Mouse (Mus musculus) layer of hippocampus, postnatal 36 days (tissue): ENCODE results near the gene Hexim2. TPM values are rescaled to one million over a fixed set of nuclear protein-coding genes. Genes with fewer than 3 reads are reported as not detected.

Source experiments
- DNase-seq, 2 experiments: peaks; one replicate each; pipeline ENCODE4 v3.0.0; 2022
- total RNA-seq, 2 experiments: library from RNA; stranded (reverse); gene quantifications; 2 replicates each; pipeline ENCODE4 v1.2.3; 2021

The Hexim2 gene
- total RNA-seq, 2 experiments from 2014 or later = 14.8 to 14.9 TPM

GRCm38 (mm10) chr11:103142441-103143182 is 10.4 kb downstream of the Hexim2 start:
- peak; percentile 86 to 87 for DNase-seq

- DNase-seq = no peak
These were observed 12.4 kb downstream of the Hexim2 start for GRCm38 (mm10) chr11:103144309-103145285.

DNA sequence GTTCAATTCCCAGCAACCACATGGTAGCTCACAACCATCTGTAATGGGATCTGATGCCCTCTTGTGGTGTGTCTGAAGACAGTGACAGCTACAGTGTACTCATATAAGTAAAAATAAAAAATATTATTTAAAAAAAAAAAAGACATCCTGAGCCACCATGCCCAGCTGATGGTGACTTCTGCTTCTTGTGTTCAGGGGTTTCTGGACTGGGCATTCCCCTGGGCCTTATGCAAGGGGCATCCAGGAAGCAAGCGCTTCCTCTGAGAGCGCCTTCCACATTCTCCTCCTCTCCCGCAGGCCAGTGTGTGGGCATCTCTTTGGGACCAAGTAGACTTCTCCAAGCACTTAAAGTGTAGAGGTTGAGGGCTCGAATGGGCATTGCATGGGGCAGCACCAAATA is 14.2 kb downstream of the Hexim2 start:
- no peak for DNase-seq

GRCm38 (mm10) chr11:103147766-103148165 is 15.5 kb downstream of the Hexim2 start:
- DNase-seq = no peak

DNA sequence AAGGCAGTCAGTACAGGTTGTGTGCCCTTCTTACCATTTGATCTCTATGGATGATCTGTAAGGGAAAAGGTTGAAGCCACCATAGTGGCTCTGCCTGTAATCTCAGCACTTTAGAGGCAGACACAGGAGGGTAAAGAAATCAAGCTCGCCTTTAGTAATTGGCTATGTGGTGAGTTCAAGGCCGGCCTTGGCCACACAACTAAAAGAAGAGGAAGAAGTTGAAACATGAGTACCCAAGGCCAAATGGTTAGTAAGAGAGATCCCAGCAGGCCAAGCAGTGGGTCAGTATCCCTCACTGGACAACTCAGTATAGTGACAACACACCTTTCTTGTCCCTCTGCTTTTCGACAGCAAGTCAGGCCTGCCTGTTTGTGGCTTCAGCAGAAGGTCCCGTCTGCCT is 17.5 kb downstream of the Hexim2 start:
- no peak for DNase-seq

DNA sequence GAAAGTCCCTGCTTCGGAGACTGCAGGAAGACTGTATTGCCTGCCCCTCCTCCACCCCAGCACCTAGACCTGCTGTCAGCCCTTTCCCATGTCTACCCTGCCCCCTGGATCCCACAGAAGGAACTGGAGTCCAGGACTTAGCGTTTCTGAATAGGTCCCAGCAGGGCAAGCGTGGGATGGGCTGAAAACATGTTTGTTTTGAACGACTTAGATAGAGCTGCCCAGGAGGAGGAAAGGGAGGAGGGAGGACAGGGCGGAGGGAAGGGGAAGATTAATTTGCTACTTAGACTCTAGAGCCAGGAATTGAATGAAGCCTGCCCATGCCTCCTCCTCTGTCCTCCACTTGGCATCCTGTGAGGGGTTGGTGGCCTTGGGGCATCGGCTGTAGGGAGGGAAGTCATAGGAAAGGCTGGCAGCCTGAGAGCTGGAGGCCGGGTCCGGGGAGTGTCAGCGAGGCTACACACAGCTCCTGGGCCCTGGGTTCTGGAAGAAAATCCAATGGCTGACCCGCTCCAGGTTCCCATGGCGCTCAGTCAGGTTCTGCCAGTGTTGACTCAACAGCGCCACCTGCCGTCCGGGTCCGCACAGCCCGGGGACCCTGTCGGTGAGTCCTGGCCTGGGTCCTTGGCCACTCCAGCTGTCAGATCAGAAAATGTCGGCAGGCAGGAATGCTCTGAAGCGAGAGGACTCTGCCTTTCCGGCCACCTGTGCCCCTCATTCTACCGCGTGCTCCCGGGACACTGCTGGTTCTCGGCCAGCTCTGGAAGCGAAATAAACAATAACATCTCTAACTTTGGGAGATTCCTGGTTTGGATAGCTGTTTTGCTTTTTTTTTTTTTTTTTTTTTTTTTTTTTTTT is 26.6 kb downstream of the Hexim2 start:
- peak; percentile 90 to 92 for DNase-seq

DNA sequence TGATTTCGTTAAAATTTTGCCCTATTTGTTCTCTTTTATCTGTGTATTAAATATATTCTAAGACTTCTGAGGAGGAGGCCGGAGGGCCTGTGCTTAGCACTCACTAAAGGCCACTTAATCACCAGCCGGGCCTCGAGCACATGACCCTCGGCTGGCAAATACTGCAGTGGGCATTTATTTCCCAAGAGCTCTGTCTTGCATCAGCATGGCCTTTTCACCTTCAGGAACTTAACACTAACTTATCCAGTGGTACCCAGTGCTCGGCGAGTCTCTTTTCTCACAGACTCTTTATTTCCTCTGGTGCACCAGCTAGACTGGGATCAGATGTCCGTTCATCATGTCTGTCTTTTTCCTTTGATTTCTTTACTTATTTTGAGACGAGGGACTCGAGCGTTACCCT is 28.5 kb downstream of the Hexim2 start:
- no peak for DNase-seq

DNA sequence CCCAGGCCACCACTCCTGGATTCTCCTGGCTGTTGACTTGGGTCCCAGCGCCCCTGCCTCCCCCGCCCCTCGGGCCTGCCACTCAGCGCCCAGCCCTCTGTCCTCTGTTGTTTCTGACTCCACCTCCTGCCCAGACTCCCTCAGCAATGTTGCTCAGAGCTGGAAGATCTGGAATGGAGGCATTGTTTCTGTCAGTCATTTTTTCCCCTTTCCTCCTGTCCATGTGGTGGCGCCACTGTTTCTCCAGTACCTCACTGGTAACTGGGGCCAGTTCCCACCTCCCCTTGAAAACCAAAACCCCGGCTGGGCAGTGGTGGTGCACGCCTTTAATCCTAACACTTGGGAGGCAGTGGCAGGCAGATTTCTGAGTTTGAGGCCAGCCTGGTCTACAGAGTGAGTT is 29.2 kb downstream of the Hexim2 start:
- no peak for DNase-seq

- DNase-seq = no peak
These were observed 29.9 kb downstream of the Hexim2 start for GRCm38 (mm10) chr11:103162132-103162531.

GRCm38 (mm10) chr11:103164391-103164790 is 32.2 kb downstream of the Hexim2 start:
- no peak for DNase-seq

DNA sequence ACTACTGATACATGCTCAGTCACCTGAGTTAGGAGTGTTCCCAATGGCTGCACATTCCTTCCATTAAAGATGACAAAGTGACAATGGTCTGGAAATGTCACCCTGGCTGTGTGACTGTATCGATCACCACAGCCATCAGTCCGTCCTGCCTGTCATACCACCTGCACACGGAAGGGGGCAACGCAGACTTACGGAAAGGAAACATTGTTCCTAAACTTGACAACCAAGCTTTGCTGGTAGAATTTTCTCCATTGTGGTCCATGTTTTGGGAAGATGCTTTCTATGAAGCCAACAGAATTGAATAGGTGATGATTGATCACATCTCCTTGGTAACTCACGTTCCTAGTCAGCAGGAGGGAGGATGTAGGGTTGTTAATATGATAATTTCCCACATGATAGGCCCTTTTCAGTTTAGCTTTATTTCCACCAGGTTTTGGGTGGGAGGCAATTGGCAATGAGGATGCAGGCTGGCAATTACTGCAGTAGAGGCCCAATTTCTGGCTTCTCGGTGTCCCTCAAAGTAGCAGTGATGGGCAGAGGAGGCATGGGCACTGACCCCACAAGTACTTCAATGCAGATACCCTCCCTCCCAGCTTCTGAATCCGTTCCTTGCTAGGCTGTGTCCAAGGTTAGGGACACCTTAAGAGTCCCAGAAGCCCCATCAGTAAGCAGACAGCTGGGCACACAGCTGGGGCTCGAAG is 36.6 kb downstream of the Hexim2 start:
- DNase-seq = peak; percentile 71 to 76

DNA sequence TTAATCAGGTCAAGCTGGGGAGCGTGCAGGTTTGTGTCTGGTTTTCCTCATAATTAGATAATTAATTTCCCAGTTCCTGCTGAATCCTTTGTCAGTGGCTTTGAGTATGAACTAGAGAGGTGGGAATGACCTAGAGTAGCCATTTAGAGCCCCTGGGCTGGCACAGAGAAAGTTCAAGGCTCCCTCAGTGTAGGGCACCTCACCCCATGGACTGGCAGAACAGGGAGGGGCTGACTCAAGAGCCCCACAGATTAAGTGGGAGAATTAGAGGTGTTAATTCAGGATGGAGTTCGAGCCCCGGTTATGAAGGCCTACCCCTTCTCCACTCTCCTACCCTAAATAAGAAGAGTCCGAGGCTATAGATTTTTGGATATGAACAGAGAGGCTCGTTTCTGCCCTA is 37.4 kb downstream of the Hexim2 start:
- DNase-seq = no peak

DNA sequence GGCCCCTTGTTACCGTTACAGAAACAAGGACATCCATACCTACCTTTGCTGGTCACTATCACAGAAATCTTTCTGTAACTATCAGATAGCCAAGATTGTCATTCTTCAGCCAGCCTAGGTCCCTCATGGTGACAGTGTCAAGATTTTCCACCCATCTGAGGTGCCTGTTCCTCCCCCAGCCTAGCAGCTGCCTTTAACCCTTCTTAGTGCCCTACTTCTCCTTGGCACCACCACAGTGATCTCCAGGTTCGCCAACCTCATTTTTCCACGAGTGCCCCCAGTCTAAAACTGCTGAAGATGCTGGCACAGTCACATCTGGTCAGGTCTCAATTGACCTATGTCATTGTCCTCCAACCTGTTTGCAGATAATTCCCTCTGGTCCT is 37.9 kb downstream of the Hexim2 start:
- no peak for DNase-seq

- peak in 1 of 2 experiments; percentile 52 for DNase-seq
These were observed 38.5 kb downstream of the Hexim2 start, which contains the start of gene Fmnl1 for GRCm38 (mm10) chr11:103170494-103171285. Gene Fmnl1 (plus strand): TSS chr11:103171107.

DNA sequence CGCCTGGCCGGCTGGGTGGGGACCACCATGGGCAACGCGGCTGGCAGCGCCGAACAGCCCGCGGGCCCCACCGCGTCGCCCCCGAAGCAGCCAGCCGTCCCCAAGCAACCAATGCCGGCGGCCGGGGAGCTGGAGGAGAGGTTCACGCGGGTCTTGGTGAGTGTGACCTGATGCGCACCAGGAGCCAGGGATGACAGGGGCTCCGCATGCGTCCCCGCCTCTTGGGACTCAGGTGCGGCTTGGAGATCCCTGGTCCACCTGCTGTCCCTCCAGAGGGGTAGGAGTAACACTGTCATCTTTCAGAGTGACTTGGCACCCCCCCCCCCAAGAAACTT is 39.0 kb downstream of the Hexim2 start:
- no peak for DNase-seq

DNA sequence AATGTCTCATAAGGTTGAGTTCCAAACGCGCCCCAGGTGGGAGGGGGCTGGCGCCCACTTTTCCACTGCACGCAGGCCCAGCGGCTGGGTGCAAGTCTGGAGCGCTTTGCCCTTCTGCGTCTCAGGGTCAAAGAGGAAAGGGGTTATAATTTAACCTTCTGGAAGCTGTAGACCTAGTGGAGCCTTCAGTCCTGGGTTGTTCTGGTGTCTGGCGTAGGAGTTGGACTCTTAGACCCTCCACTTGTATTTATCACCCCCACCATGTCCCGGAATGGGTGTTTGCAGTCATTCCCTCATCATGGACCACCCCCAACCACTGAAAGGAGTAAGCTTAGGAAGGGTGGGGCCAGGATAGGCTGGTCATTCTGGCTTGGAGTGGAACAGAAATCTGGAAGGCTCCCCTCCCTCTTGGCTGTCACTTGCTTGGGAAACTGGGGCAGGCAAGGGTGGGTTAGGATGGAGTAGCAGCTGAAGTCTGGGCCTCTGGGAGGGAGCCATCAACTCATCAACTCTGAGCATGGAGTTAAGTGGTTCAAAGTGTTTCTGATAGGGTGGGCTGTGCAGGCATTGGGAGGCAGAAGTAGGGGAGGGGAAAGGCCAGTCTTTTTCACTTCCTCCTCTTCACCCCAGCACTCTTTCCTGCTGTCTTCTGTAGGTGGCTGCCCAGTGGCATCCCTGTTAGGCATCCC is 39.6 kb downstream of the Hexim2 start:
- DNase-seq = no peak

GRCm38 (mm10) chr11:103172392-103173040 is 40.3 kb downstream of the Hexim2 start:
- no peak for DNase-seq

DNA sequence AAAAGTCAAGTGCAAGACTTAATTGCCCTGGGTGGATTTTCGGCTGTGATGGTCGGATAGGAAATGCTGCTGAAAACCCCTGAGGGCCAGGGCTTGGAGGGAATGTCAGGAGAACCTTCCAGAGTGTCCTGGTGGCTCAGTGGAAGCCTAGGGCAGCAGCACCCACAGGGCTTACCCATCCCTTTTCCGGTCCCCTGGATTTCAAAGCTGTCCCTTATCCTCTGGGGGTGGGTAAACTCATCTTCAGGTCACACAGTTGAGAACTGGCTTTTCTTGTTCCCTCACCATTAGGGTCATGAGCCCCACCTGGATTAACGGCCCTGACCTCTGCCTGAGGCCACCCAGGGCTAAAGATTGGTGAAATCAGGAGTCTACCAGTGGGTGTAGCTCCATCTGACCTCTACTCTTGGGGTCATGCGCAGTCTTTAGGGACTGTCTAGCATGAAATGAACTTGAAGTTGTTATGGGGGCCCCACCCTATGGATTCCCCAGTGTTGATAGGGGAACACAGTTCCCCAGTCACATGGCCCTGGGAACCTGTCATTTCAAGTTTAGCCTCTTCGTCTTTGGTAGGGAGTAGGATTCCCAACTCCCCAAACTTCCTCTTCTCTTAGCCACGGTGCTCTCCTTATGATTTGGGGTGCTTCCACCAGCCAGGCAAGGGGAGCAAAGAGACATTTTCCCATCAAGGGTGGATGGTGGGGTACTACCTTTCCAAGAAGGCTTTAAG is 41.0 kb downstream of the Hexim2 start:
- DNase-seq = no peak

GRCm38 (mm10) chr11:103173771-103174344 is 41.6 kb downstream of the Hexim2 start:
- no peak for DNase-seq
